Mouse (Mus musculus): ENCODE measurements around the gene Cdh12. TPM values are rescaled to one million over a fixed set of nuclear protein-coding genes. Genes with fewer than 3 reads are reported as not detected.
"Not testable (repeated sequence)": the region's sequence is repeated elsewhere in the genome, so short reads cannot be mapped to it uniquely, and the experiment has no call there.

The Cdh12 gene
- polyA plus RNA-seq, 1 experiment, result not detected

GRCm38 (mm10) chr15:21109889-21110500, 660.9 kb downstream of the Cdh12 start:
- no peaks in the 10 kb centered on the region for H3K27me3 ChIP-seq (ENCODE audit: control insufficient read depth, insufficient read depth, low read length)
- no peaks in the 10 kb centered on the region for H3K4me1 ChIP-seq (ENCODE audit: control insufficient read depth, insufficient read depth, insufficient read length)

GRCm38 (mm10) chr15:21110874-21111603, 662.0 kb downstream of the Cdh12 start:
- Histone ChIP-seq H3K4me1 (ENCODE audit: control insufficient read depth, insufficient read depth, insufficient read length) (no peaks in the 10 kb centered on the region), H3K4me3 (ENCODE audit: extremely low read depth, insufficient read depth, insufficient read length) (no peak overlapping the region), H3K36me3 (ENCODE audit: control insufficient read depth, insufficient read depth, low read length) (no peaks in the 10 kb centered on the region), H3K27me3 (ENCODE audit: control insufficient read depth, insufficient read depth, low read length) (no peaks in the 10 kb centered on the region), H3K27ac (ENCODE audit: insufficient read depth, low read length) (no peak overlapping the region)
- no peak for DNase-seq (ENCODE audit: low read depth in 1 of 2, low spot score in 2 of 2)
- WGBS, result 34% methylated on average over 23 of the region's 23 CpGs
- no peak for TF ChIP-seq POLR2A (IDR thresholded peaks at IDR 0.05; ENCODE audit: low read depth, low read length)
- no peak for TF ChIP-seq CTCF (IDR thresholded peaks at IDR 0.05; ENCODE audit: extremely low read depth, insufficient read depth, insufficient read length, insufficient replicate concordance)

More at GRCm38 (mm10) chr15:21109889-21110500, 660.9 kb downstream of the Cdh12 start:
- Histone ChIP-seq H3K36me3 (ENCODE audit: control insufficient read depth, insufficient read depth, low read length) (no peaks in the 10 kb centered on the region), H3K4me3 (ENCODE audit: extremely low read depth, insufficient read depth, insufficient read length) (no peak overlapping the region), H3K27ac (ENCODE audit: insufficient read depth, low read length) (no peak overlapping the region)
- TF ChIP-seq CTCF (IDR thresholded peaks at IDR 0.05; ENCODE audit: extremely low read depth, insufficient read depth, insufficient read length, insufficient replicate concordance) (no peak), POLR2A (IDR thresholded peaks at IDR 0.05; ENCODE audit: low read depth, low read length) (no peak)
- 69% methylated on average over 4 of the region's 4 CpGs for WGBS
- DNase-seq (ENCODE audit: low read depth in 1 of 2, low spot score in 2 of 2), result no peak

GRCm38 (mm10) chr15:21114775-21115174, 665.7 kb downstream of the Cdh12 start:
- H3K27me3 ChIP-seq (ENCODE audit: control insufficient read depth, insufficient read depth, low read length); H3K36me3 ChIP-seq (ENCODE audit: control insufficient read depth, insufficient read depth, low read length); H3K4me3 ChIP-seq (ENCODE audit: extremely low read depth, insufficient read depth, insufficient read length); H3K27ac ChIP-seq (ENCODE audit: insufficient read depth, low read length); H3K4me1 ChIP-seq (ENCODE audit: control insufficient read depth, insufficient read depth, insufficient read length): not testable (repeated sequence)
- peak in 1 of 2 experiments; percentile 22 for DNase-seq (ENCODE audit: low read depth in 1 of 2, low spot score in 2 of 2)
- WGBS, result 79% methylated on average over 2 of the region's 2 CpGs

- TF ChIP-seq CTCF (IDR thresholded peaks at IDR 0.05; ENCODE audit: extremely low read depth, insufficient read depth, insufficient read length, insufficient replicate concordance) (no peak), POLR2A (IDR thresholded peaks at IDR 0.05; ENCODE audit: low read depth, low read length) (no peak)
- Histone ChIP-seq H3K27ac (ENCODE audit: insufficient read depth, low read length) (no peak overlapping the region), H3K4me3 (ENCODE audit: extremely low read depth, insufficient read depth, insufficient read length) (no peak overlapping the region), H3K27me3 (ENCODE audit: control insufficient read depth, insufficient read depth, low read length) (no peaks in the 10 kb centered on the region), H3K36me3 (ENCODE audit: control insufficient read depth, insufficient read depth, low read length) (no peaks in the 10 kb centered on the region), H3K4me1 (ENCODE audit: control insufficient read depth, insufficient read depth, insufficient read length) (no peaks in the 10 kb centered on the region)
- no peak for DNase-seq (ENCODE audit: low read depth in 1 of 2, low spot score in 2 of 2)
These were observed 681.6 kb downstream of the Cdh12 start for GRCm38 (mm10) chr15:21130660-21131059.

DNA sequence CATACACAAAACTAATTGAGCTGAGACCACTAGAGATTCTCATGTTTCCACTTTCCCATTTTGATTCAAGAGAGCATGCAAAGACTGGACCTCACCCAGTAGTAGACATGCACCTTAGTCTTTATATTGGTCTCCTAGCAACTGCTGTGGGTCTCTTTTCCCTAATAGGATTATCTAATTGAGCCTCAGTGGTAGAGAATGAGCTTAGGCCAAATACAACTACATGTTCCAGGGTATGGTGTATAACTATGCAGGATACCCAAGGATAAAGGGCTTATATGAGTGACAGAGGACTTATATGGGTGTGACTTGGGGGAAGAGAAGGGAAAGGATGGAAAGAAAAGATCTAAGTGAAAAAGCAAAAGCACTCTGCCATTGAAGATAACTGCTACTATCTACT, 683.9 kb downstream of the Cdh12 start:
- Histone ChIP-seq H3K4me1 (ENCODE audit: control insufficient read depth, insufficient read depth, insufficient read length) (no peaks in the 10 kb centered on the region), H3K36me3 (ENCODE audit: control insufficient read depth, insufficient read depth, low read length) (no peaks in the 10 kb centered on the region), H3K4me3 (ENCODE audit: extremely low read depth, insufficient read depth, insufficient read length) (no peak overlapping the region), H3K27me3 (ENCODE audit: control insufficient read depth, insufficient read depth, low read length) (no peaks in the 10 kb centered on the region), H3K27ac (ENCODE audit: insufficient read depth, low read length) (no peak overlapping the region)
- no peak for DNase-seq (ENCODE audit: low read depth in 1 of 2, low spot score in 2 of 2)
- TF ChIP-seq POLR2A (IDR thresholded peaks at IDR 0.05; ENCODE audit: low read depth, low read length) (no peak), CTCF (IDR thresholded peaks at IDR 0.05; ENCODE audit: extremely low read depth, insufficient read depth, insufficient read length, insufficient replicate concordance) (no peak)

GRCm38 (mm10) chr15:21146896-21147295, 697.8 kb downstream of the Cdh12 start:
- H3K36me3 ChIP-seq (ENCODE audit: control insufficient read depth, insufficient read depth, low read length), result no peaks in the 10 kb centered on the region
- no peak for DNase-seq (ENCODE audit: low read depth in 1 of 2, low spot score in 2 of 2)
- H3K27ac ChIP-seq (ENCODE audit: insufficient read depth, low read length), result no peak overlapping the region
- no peak overlapping the region for H3K4me3 ChIP-seq (ENCODE audit: extremely low read depth, insufficient read depth, insufficient read length)
- no peak for TF ChIP-seq POLR2A (IDR thresholded peaks at IDR 0.05; ENCODE audit: low read depth, low read length)
- TF ChIP-seq CTCF (IDR thresholded peaks at IDR 0.05; ENCODE audit: extremely low read depth, insufficient read depth, insufficient read length, insufficient replicate concordance), result no peak
- H3K27me3 ChIP-seq (ENCODE audit: control insufficient read depth, insufficient read depth, low read length), result no peaks in the 10 kb centered on the region
- 85% methylated on average over 4 of the region's 4 CpGs for WGBS
- H3K4me1 ChIP-seq (ENCODE audit: control insufficient read depth, insufficient read depth, insufficient read length), result no peaks in the 10 kb centered on the region

GRCm38 (mm10) chr15:21153602-21154001, 704.5 kb downstream of the Cdh12 start:
- H3K36me3 ChIP-seq (ENCODE audit: control insufficient read depth, insufficient read depth, low read length), result no peaks in the 10 kb centered on the region
- 94% methylated on average over 3 of the region's 3 CpGs for WGBS
- TF ChIP-seq POLR2A (IDR thresholded peaks at IDR 0.05; ENCODE audit: low read depth, low read length), result no peak
- H3K27ac ChIP-seq (ENCODE audit: insufficient read depth, low read length), result no peak overlapping the region
- H3K27me3 ChIP-seq (ENCODE audit: control insufficient read depth, insufficient read depth, low read length), result no peaks in the 10 kb centered on the region
- H3K4me3 ChIP-seq (ENCODE audit: extremely low read depth, insufficient read depth, insufficient read length), result no peak overlapping the region
- DNase-seq (ENCODE audit: low read depth in 1 of 2, low spot score in 2 of 2), result no peak
- H3K4me1 ChIP-seq (ENCODE audit: control insufficient read depth, insufficient read depth, insufficient read length), result no peaks in the 10 kb centered on the region

Measured in spleen, adult 2 months (tissue).